Comparison of ENCODE assay signal across 31 mouse cellular contexts in the genomic region with DNA sequence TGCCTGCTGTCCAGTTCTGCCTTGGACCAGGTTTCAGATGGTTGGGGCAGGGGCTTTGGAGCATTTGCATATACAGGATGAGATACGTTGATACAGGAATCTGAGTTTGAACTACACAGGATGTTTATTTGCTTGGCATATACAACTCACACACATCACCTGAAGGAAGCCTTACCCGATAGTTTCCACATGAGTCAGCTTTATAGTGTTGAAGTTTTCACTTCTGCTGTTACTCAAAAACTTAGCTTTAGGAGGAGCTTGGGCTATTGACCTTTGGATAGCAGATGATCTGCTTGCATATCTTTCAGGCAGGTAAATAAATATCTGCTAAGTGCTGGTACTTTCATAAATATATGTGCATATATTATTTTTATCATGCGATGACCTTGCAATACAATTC. TPM values are rescaled to one million over a fixed set of nuclear protein-coding genes. Genes with fewer than 3 reads are reported as not detected.
"Had no signal": no experiment of that assay in that cellular context is flagged by ENCODE, and none has a peak within 500 bp of the region (broad histone marks: within the 10 kb centered on the region; RNA-seq: fewer than 3 reads in every experiment).

No protein-coding gene starts in this region.

- H3K9ac ChIP-seq: limb, embryonic 12.5 days; limb, embryonic 13.5 days; limb, embryonic 15.5 days; liver, embryonic 12.5 days; liver, embryonic 13.5 days; liver, embryonic 14.5 days; liver, embryonic 15.5 days; liver, postnatal 0 days; lung, embryonic 14.5 days; lung, embryonic 15.5 days; midbrain, embryonic 12.5 days; midbrain, embryonic 13.5 days; midbrain, embryonic 15.5 days had no signal

- H3K27me3 ChIP-seq: limb, embryonic 12.5 days; limb, embryonic 13.5 days; limb, embryonic 15.5 days; liver, embryonic 12.5 days; liver, embryonic 13.5 days; liver, embryonic 15.5 days; lung, embryonic 15.5 days; megakaryocyte, embryonic 14.5 days; midbrain, embryonic 12.5 days; midbrain, embryonic 13.5 days; midbrain, embryonic 15.5 days had no signal

- H3K4me3 ChIP-seq: limb, embryonic 10.5 days; limb, embryonic 12.5 days; limb, embryonic 13.5 days; limb, embryonic 15.5 days; liver, embryonic 12.5 days; liver, embryonic 13.5 days; liver, embryonic 15.5 days; lung, embryonic 15.5 days; megakaryocyte, embryonic 14.5 days; midbrain, embryonic 10.5 days; midbrain, embryonic 12.5 days; midbrain, embryonic 13.5 days; midbrain, embryonic 15.5 days; myocyte had no signal

- DNase-seq: left cerebral cortex, postnatal 4 days; liver; liver, embryonic 13.5 days; liver, postnatal 0 days; lung, adult 18-20 months; lung, adult 2 months; lung, embryonic 14.5 days; lung, postnatal 10 days; lung, postnatal 14 days; lung, postnatal 36 days; midbrain, embryonic 14.5 days had no signal

- H3K9me3 ChIP-seq: limb, embryonic 10.5 days; limb, embryonic 12.5 days; limb, embryonic 13.5 days; limb, embryonic 15.5 days; liver, embryonic 12.5 days; liver, embryonic 13.5 days; liver, embryonic 15.5 days; lung, embryonic 15.5 days; megakaryocyte, embryonic 14.5 days; midbrain, embryonic 10.5 days; midbrain, embryonic 12.5 days; midbrain, embryonic 13.5 days; midbrain, embryonic 15.5 days had no signal

- H3K4me2 ChIP-seq: limb, embryonic 12.5 days; limb, embryonic 13.5 days; limb, embryonic 15.5 days; liver, embryonic 11.5 days; liver, embryonic 12.5 days; liver, embryonic 13.5 days; liver, embryonic 15.5 days; lung, embryonic 14.5 days; lung, embryonic 15.5 days; midbrain, embryonic 11.5 days; midbrain, embryonic 12.5 days; midbrain, embryonic 13.5 days; midbrain, embryonic 15.5 days had no signal

- H3K4me1 ChIP-seq: limb, embryonic 15.5 days; liver, embryonic 13.5 days; liver, embryonic 15.5 days had no signal

- H3K36me3 ChIP-seq: limb, embryonic 10.5 days; limb, embryonic 12.5 days; limb, embryonic 13.5 days; limb, embryonic 15.5 days; liver, embryonic 12.5 days; liver, embryonic 13.5 days; liver, embryonic 15.5 days; lung, embryonic 15.5 days; midbrain, embryonic 10.5 days; midbrain, embryonic 12.5 days; midbrain, embryonic 13.5 days; midbrain, embryonic 15.5 days had no signal

- H3K27ac ChIP-seq: limb, embryonic 10.5 days; limb, embryonic 12.5 days; limb, embryonic 13.5 days; limb, embryonic 15.5 days; liver, embryonic 12.5 days; liver, embryonic 13.5 days; liver, embryonic 14.5 days; liver, embryonic 15.5 days; lung, embryonic 15.5 days; macrophage; midbrain, embryonic 10.5 days; midbrain, embryonic 12.5 days; midbrain, embryonic 13.5 days; midbrain, embryonic 15.5 days had no signal

RNA-seq across cellular contexts. Expression of a gene that starts 28.6 kb away (rescaled TPM):
- total RNA-seq: megakaryocyte, adult 5-6 weeks; megakaryocyte-erythroid progenitor cell, adult 5-6 weeks; monocyte, adult 5-6 weeks had no signal
- polyA plus RNA-seq: myocyte had no signal
